Mouse (Mus musculus) left cerebral cortex, postnatal 25 days (tissue): Measurements from ENCODE around the gene Ncs1. TPM values are rescaled to one million over a fixed set of nuclear protein-coding genes. Genes with fewer than 3 reads are reported as not detected.
A peak's percentile ranks its signal among the peaks of the same experiment; 100 is the strongest.

Experiments
- DNase-seq, 2 experiments: peaks; one replicate each; pipeline ENCODE4 v3.0.0; 2022; ENCODE audit warnings: low spot score in 2 of 2, mixed read lengths in 1 of 2
- intact Hi-C: fragments of 180-260 bp; cut with DNase I; formaldehyde crosslinking; loops from one replicate; pipeline ENCODE4 v1.15.1; 2025
- total RNA-seq, 2 experiments: library from RNA; stranded (reverse); gene quantifications; 2 replicates each; pipeline ENCODE4 v1.2.3; 2021

The Ncs1 gene
- total RNA-seq, 2 experiments from 2014 or later, result 196 to 203 TPM

GRCm38 (mm10) chr2:31239833-31240232 is 5.8 kb upstream of the Ncs1 start:
- intact Hi-C loops, result loop anchor here (5.0 kb wide), 1 partner anchor 142 kb away; no protein-coding TSS in a partner anchor

GRCm38 (mm10) chr2:31241639-31242038 is 4.0 kb upstream of the Ncs1 start:
- DNase-seq, result no peak
- intact Hi-C loops, result no loop called here

More at GRCm38 (mm10) chr2:31239833-31240232, 5.8 kb upstream of the Ncs1 start:
- DNase-seq, result no peak

- intact Hi-C loops, result no loop called here
- DNase-seq, result no peak
Observed at GRCm38 (mm10) chr2:31244216-31244615, 1.4 kb upstream of the Ncs1 start.

- no peak for DNase-seq
- intact Hi-C loops, result no loop called here
Observed at GRCm38 (mm10) chr2:31245051-31245450, 572 bp upstream of the Ncs1 start.

GRCm38 (mm10) chr2:31246251-31246971 is 788 bp downstream of the Ncs1 start:
- DNase-seq, result peak in 1 of 2 experiments; percentile 60
- intact Hi-C loops, result loop anchor here (1.0 kb wide), 2 partner anchors 10 to 45 kb away; no protein-coding TSS in a partner anchor

- intact Hi-C loops, result no loop called here
- DNase-seq, result no peak
Observed at GRCm38 (mm10) chr2:31248856-31249255, 3.2 kb downstream of the Ncs1 start.

GRCm38 (mm10) chr2:31252167-31252566 is 6.5 kb downstream of the Ncs1 start:
- intact Hi-C loops, result no loop called here
- no peak for DNase-seq

GRCm38 (mm10) chr2:31253463-31253862 is 7.8 kb downstream of the Ncs1 start:
- intact Hi-C loops, result no loop called here
- no peak for DNase-seq

GRCm38 (mm10) chr2:31254806-31255205 is 9.2 kb downstream of the Ncs1 start:
- no peak for DNase-seq
- intact Hi-C loops, result no loop called here

- intact Hi-C loops, result loop anchor here (1.0 kb wide), 1 partner anchor 10 kb away; no protein-coding TSS in a partner anchor
- DNase-seq, result peak; percentile 76 to 84
Observed at GRCm38 (mm10) chr2:31255952-31256938, 10.6 kb downstream of the Ncs1 start.

GRCm38 (mm10) chr2:31257096-31257495 is 11.5 kb downstream of the Ncs1 start:
- intact Hi-C loops, result no loop called here
- peak; percentile 79 to 92 for DNase-seq

GRCm38 (mm10) chr2:31258609-31259366 is 13.2 kb downstream of the Ncs1 start:
- peak; percentile 77 to 90 for DNase-seq
- intact Hi-C loops, result no loop called here

GRCm38 (mm10) chr2:31259367-31259920 is 13.8 kb downstream of the Ncs1 start:
- DNase-seq, result no peak

GRCm38 (mm10) chr2:31260549-31260948 is 14.9 kb downstream of the Ncs1 start:
- no peak for DNase-seq
- intact Hi-C loops, result no loop called here

More at GRCm38 (mm10) chr2:31259367-31259920, 13.8 kb downstream of the Ncs1 start:
- intact Hi-C loops, result no loop called here

- intact Hi-C loops, result no loop called here
- peak in 1 of 2 experiments; percentile 64 for DNase-seq
Observed at GRCm38 (mm10) chr2:31263039-31263461, 17.4 kb downstream of the Ncs1 start.

- DNase-seq, result peak; percentile 85 to 88
- intact Hi-C loops, result no loop called here
Observed at GRCm38 (mm10) chr2:31263746-31264378, 18.2 kb downstream of the Ncs1 start.

GRCm38 (mm10) chr2:31267447-31267846 is 21.8 kb downstream of the Ncs1 start:
- intact Hi-C loops, result no loop called here
- DNase-seq, result no peak

- DNase-seq, result no peak
- intact Hi-C loops, result no loop called here
Observed at GRCm38 (mm10) chr2:31268631-31269030, 23.0 kb downstream of the Ncs1 start.

- DNase-seq, result no peak
- intact Hi-C loops, result no loop called here
Observed at GRCm38 (mm10) chr2:31269188-31269587, 23.6 kb downstream of the Ncs1 start.
